Mouse (Mus musculus) T-helper 17 cell (primary cell): ENCODE measurements around the gene Stk17b.

Experiments used
- in situ Hi-C, 2 experiments: fragments of 300-600 bp; cut with MboI, MseI; formaldehyde crosslinking; loops; 1 replicate in 1 of 2; 2 replicates in 1 of 2; pipeline ENCODE4 v1.15.1; 2025; ENCODE audit warnings: high pct_unique_total_duplicates in 2 of 2

Stk17b gene

GRCm38 (mm10) chr1:53784721-53785418, at the start of gene Stk17b:
Gene Stk17b, minus strand, starts transcription at chr1:53785224.
- in situ Hi-C loops: loop anchor here (25.0 kb wide), 1 partner anchor 1127 kb away; no protein-coding TSS in a partner anchor

- in situ Hi-C loops: no loop called here
These were observed 45.3 kb upstream of the Stk17b start for GRCm38 (mm10) chr1:53830286-53830685.

- in situ Hi-C loops: no loop called here
These were observed 44.1 kb upstream of the Stk17b start for GRCm38 (mm10) chr1:53829089-53829488.

GRCm38 (mm10) chr1:53824446-53825337, 39.7 kb upstream of the Stk17b start:
- in situ Hi-C loops: no loop called here

- in situ Hi-C loops: no loop called here
These were observed 38.8 kb upstream of the Stk17b start for GRCm38 (mm10) chr1:53823687-53824445.

GRCm38 (mm10) chr1:53821983-53822382, 37.0 kb upstream of the Stk17b start:
- in situ Hi-C loops: no loop called here

GRCm38 (mm10) chr1:53820041-53820632, 35.1 kb upstream of the Stk17b start:
- in situ Hi-C loops: no loop called here

- in situ Hi-C loops: no loop called here
These were observed 33.2 kb upstream of the Stk17b start for GRCm38 (mm10) chr1:53818072-53818862.

- in situ Hi-C loops: no loop called here
These were observed 31.3 kb upstream of the Stk17b start for GRCm38 (mm10) chr1:53816353-53816752.

- in situ Hi-C loops: no loop called here
These were observed 29.2 kb upstream of the Stk17b start for GRCm38 (mm10) chr1:53814077-53814705.

GRCm38 (mm10) chr1:53811919-53812318, 26.9 kb upstream of the Stk17b start:
- in situ Hi-C loops: no loop called here

- in situ Hi-C loops: no loop called here
These were observed 23.2 kb upstream of the Stk17b start for GRCm38 (mm10) chr1:53808229-53808628.

- in situ Hi-C loops: loop anchor here (5.0 to 25.0 kb wide), 3 partner anchors 36 to 1114 kb away; no protein-coding TSS in a partner anchor
These were observed 12.8 kb upstream of the Stk17b start for GRCm38 (mm10) chr1:53797811-53798210.

- in situ Hi-C loops: loop anchor here (5.0 to 25.0 kb wide), 3 partner anchors 35 to 1115 kb away; no protein-coding TSS in a partner anchor
These were observed 12.1 kb upstream of the Stk17b start for GRCm38 (mm10) chr1:53797074-53797473.

- in situ Hi-C loops: loop anchor here (5.0 to 25.0 kb wide), 3 partner anchors 34 to 1116 kb away; no protein-coding TSS in a partner anchor
These were observed 11.2 kb upstream of the Stk17b start for GRCm38 (mm10) chr1:53796271-53796670.

- in situ Hi-C loops: loop anchor here (5.0 to 25.0 kb wide), 3 partner anchors 33 to 1117 kb away; no protein-coding TSS in a partner anchor
These were observed 10.6 kb upstream of the Stk17b start for GRCm38 (mm10) chr1:53795591-53795990.

- in situ Hi-C loops: loop anchor here (5.0 to 25.0 kb wide), 3 partner anchors 33 to 1117 kb away; no protein-coding TSS in a partner anchor
These were observed 10.1 kb upstream of the Stk17b start for GRCm38 (mm10) chr1:53795081-53795480.

GRCm38 (mm10) chr1:53794279-53794678, 9.3 kb upstream of the Stk17b start:
- in situ Hi-C loops: loop anchor here (5.0 to 25.0 kb wide), 3 partner anchors 48 to 1118 kb away; no protein-coding TSS in a partner anchor

GRCm38 (mm10) chr1:53791343-53791742, 6.3 kb upstream of the Stk17b start:
- in situ Hi-C loops: loop anchor here (5.0 to 25.0 kb wide), 3 partner anchors 51 to 1121 kb away; no protein-coding TSS in a partner anchor
